In the genomic region with DNA sequence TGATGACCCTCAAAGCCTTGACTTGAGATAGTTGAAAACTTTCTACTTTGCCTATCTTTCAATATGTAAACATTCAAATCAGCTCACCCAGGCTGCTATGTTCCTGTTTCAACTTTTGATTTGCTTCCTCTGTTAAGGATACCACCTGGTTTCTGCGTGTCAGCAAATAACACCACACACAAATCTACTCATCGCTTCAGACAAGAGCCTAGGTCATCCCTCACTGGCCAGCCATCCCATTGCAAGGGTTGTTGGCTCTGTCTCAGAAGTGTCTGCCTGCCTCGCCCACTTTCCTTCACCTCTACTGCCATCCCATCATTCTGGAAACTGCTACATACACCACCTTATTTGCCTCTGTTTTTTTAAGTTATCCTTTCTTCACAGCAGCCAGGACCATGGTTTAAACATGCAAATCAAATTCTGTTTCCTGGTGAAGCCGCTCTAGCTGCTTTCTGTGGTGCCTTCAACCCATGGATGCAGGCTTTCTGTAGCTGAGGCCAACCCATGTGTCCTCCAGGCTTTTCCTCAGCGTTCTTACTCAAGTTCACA, we compare ENCODE assay signal across 30 mouse cellular contexts. TPM values are rescaled to one million over a fixed set of nuclear protein-coding genes. Genes with fewer than 3 reads are reported as not detected.
DNase-seq lines count a peak whose midpoint lies in the region; ATAC-seq and TF ChIP-seq lines count a peak whose summit lies in the region.
"Had no signal": no experiment of that assay in that cellular context is flagged by ENCODE, and none has a peak within 500 bp of the region (broad histone marks: within the 10 kb centered on the region; RNA-seq: fewer than 3 reads in every experiment).

No protein-coding gene starts in this region.

- dilution Hi-C loops in CH12.LX (cut with MboI; ENCODE audit: extremely low pct_ligation_motif_present, extremely low pct_unique_long_range_greater_than_20kb, low sequenced_read_pairs): no loop called here

- peak overlapping the region in 1 of 3 experiments; percentile 17 for H3K4me3 ChIP-seq in CH12.LX (replicated peaks in 1 of 3; ENCODE audit: low read depth in 2 of 3, low read length in 2 of 3, poor library complexity in 1 of 3)
- no peak overlapping the region for H3K4me3 ChIP-seq in forebrain, embryonic 11.5 days (ENCODE audit: low read depth, low read length)
- H3K4me3 ChIP-seq: embryonic facial prominence, embryonic 10.5 days; embryonic facial prominence, embryonic 13.5 days; erythroblast, embryonic 14.5 days; forebrain, embryonic 13.5 days; heart, adult 2 months; heart, embryonic 15.5 days; hindbrain, embryonic 10.5 days; hindbrain, embryonic 13.5 days; intestine, embryonic 15.5 days had no signal

- in situ Hi-C loops in CH12.LX (cut with MboI; ENCODE audit: low pct_ligation_motif_present, low pct_unique_long_range_greater_than_20kb, low sequenced_read_pairs): no loop called here

- no peak for TF ChIP-seq POLR2A in CH12.LX (IDR thresholded peaks at IDR 0.05; ENCODE audit: low read depth, low read length)

- WGBS in forebrain, embryonic 11.5 days: 84% methylated on average over 5 of the region's 5 CpGs

- H3K9me3 ChIP-seq in CH12.LX (replicated peaks; ENCODE audit: low read length): no peaks in the 10 kb centered on the region
- H3K9me3 ChIP-seq in forebrain, embryonic 11.5 days (ENCODE audit: control insufficient read depth, low read length): no peaks in the 10 kb centered on the region
- H3K9me3 ChIP-seq: embryonic facial prominence, embryonic 10.5 days; embryonic facial prominence, embryonic 13.5 days; forebrain, embryonic 13.5 days; heart, embryonic 15.5 days; hindbrain, embryonic 10.5 days; hindbrain, embryonic 13.5 days; intestine, embryonic 15.5 days had no signal

- TF ChIP-seq RAD21 in CH12.LX (IDR thresholded peaks at IDR 0.05; ENCODE audit: low read depth, low read length): no peak

- H3K27me3 ChIP-seq in CH12.LX (replicated peaks): no peaks in the 10 kb centered on the region
- H3K27me3 ChIP-seq in forebrain, embryonic 11.5 days (ENCODE audit: control insufficient read depth, insufficient read depth, low read length): no peaks in the 10 kb centered on the region
- H3K27me3 ChIP-seq: embryonic facial prominence, embryonic 13.5 days; forebrain, embryonic 13.5 days; heart, embryonic 15.5 days; hindbrain, embryonic 13.5 days; intestine, embryonic 15.5 days had no signal

- H3K4me2 ChIP-seq in CH12.LX (ENCODE audit: insufficient read depth, low read depth, poor library complexity, severe bottlenecking): peak overlapping the region; percentile 17
- H3K4me2 ChIP-seq in forebrain, embryonic 11.5 days (ENCODE audit: low read depth, low read length, severe bottlenecking): no peak overlapping the region
- H3K4me2 ChIP-seq: embryonic facial prominence, embryonic 13.5 days; forebrain, embryonic 13.5 days; heart, embryonic 11.5 days; heart, embryonic 15.5 days; hindbrain, embryonic 13.5 days; intestine, embryonic 15.5 days had no signal

- H3K9ac ChIP-seq in CH12.LX (ENCODE audit: insufficient read depth, low read depth): peak overlapping the region; percentile 55
- H3K9ac ChIP-seq in forebrain, embryonic 11.5 days (ENCODE audit: low read length): no peak overlapping the region
- H3K9ac ChIP-seq: embryonic facial prominence, embryonic 13.5 days; forebrain, embryonic 13.5 days; heart, embryonic 15.5 days; hindbrain, embryonic 13.5 days; intestine, embryonic 15.5 days had no signal

- peak; percentile 62 for TF ChIP-seq EP300 in CH12.LX (IDR thresholded peaks at IDR 0.05; ENCODE audit: low read length)

- H3K4me1 ChIP-seq in CH12.LX (ENCODE audit: control insufficient read depth in 1 of 2, insufficient read depth in 2 of 2): peaks cover 22 to 69% of the 10 kb centered on the region in 2 experiments
- H3K4me1 ChIP-seq in forebrain, embryonic 11.5 days (replicated peaks; ENCODE audit: control insufficient read depth, insufficient read depth, low read length): no peaks in the 10 kb centered on the region
- H3K4me1 ChIP-seq: embryonic facial prominence, embryonic 10.5 days; embryonic facial prominence, embryonic 13.5 days; forebrain, embryonic 13.5 days; heart, embryonic 15.5 days; hindbrain, embryonic 10.5 days; hindbrain, embryonic 13.5 days; intestine, embryonic 15.5 days had no signal

- H3K36me3 ChIP-seq in CH12.LX (replicated peaks in 1 of 2; ENCODE audit: control insufficient read depth in 1 of 2, insufficient read depth in 1 of 2, low read length in 1 of 2): peaks cover 0 to 6% of the 10 kb centered on the region in 2 experiments
- no peaks in the 10 kb centered on the region for H3K36me3 ChIP-seq in forebrain, embryonic 11.5 days (ENCODE audit: control insufficient read depth, insufficient read depth, low read length)
- H3K36me3 ChIP-seq: embryonic facial prominence, embryonic 10.5 days; embryonic facial prominence, embryonic 13.5 days; heart, embryonic 15.5 days; hindbrain, embryonic 10.5 days; hindbrain, embryonic 13.5 days; intestine, embryonic 15.5 days had no signal

- no peak for TF ChIP-seq CTCF in CH12.LX (conservative IDR thresholded peaks at IDR 0.05 in 1 of 2, IDR thresholded peaks at IDR 0.05 in 1 of 2; ENCODE audit: low read depth in 2 of 2, low read length in 2 of 2)

- peak; percentile 39; the same call in 1 of the 2 replicates for ATAC-seq in neutrophil, adult 5-6 weeks (ENCODE audit: extremely low read depth, insufficient number of reproducible peaks, low FRiP score, poor library complexity, severe bottlenecking)
- ATAC-seq in forebrain, embryonic 11.5 days (replicated peaks; ENCODE audit: low FRiP score): no peak
- ATAC-seq: activated CD4-positive, CD25-positive, alpha-beta regulatory T cell, adult 4 months; forebrain, embryonic 13.5 days; forebrain, embryonic 16.5 days; hindbrain, embryonic 16.5 days; intestine, embryonic 15.5 days had no signal

- H3K79me2 ChIP-seq in CH12.LX (replicated peaks; ENCODE audit: control insufficient read depth, extremely low read depth, insufficient read depth, poor library complexity, severe bottlenecking): no peaks in the 10 kb centered on the region

- peak; percentile 47 to 60 for DNase-seq in spleen, postnatal 36 days (ENCODE audit: low spot score in 2 of 2)
- no peak for DNase-seq in spleen, adult 18-20 months
- DNase-seq in CH12.LX (ENCODE audit: extremely low read depth): peak; percentile 51
- DNase-seq in forebrain, embryonic 11.5 days (ENCODE audit: low spot score): no peak
- no peak for DNase-seq in heart, adult 8-10 months (ENCODE audit: low spot score)
- DNase-seq in urinary bladder, postnatal 25 days (ENCODE audit: low spot score): no peak
- DNase-seq: adrenal gland, postnatal 10 days; adrenal gland, postnatal 36 days; cerebellum, adult 11 months; cerebellum, adult 2 months; cerebellum, adult 9-11 months; cerebellum, postnatal 25 days; gastrocnemius, postnatal 10 days; gastrocnemius, postnatal 36 days; heart, adult 2 months; heart, postnatal 10 days; heart, postnatal 36 days had no signal

- peak overlapping the region; percentile 83 for H3K27ac ChIP-seq in CH12.LX (ENCODE audit: insufficient read depth, low read depth)
- H3K27ac ChIP-seq in forebrain, embryonic 11.5 days (ENCODE audit: low read depth, low read length): no peak overlapping the region
- H3K27ac ChIP-seq: embryonic facial prominence, embryonic 10.5 days; embryonic facial prominence, embryonic 13.5 days; forebrain, embryonic 13.5 days; heart, adult 2 months; heart, embryonic 15.5 days; hindbrain, embryonic 10.5 days; hindbrain, embryonic 13.5 days; intestine, embryonic 15.5 days had no signal

TF ChIP-seq in CH12.LX, 34 proteins besides CTCF, POLR2A, EP300 and RAD21 (continues in another document):
- no peak for TF ChIP-seq USF1 (IDR thresholded peaks at IDR 0.05; ENCODE audit: low read depth, low read length)
- no peak for TF ChIP-seq ZMIZ1 (IDR thresholded peaks at IDR 0.05; ENCODE audit: low read depth, low read length)
- no peak for TF ChIP-seq CHD2 (IDR thresholded peaks at IDR 0.05; ENCODE audit: low read length)
- TF ChIP-seq ZNF384 (IDR thresholded peaks at IDR 0.05; ENCODE audit: low read depth, low read length): peak; percentile 65
- peak; percentile 52; the same call in 1 of the 2 replicates for TF ChIP-seq MAX (IDR thresholded peaks at IDR 0.05; ENCODE audit: low read length)
- TF ChIP-seq ELF1 (IDR thresholded peaks at IDR 0.05; ENCODE audit: low read depth, low read length): peak; percentile 27
- no peak for TF ChIP-seq ZC3H11A (IDR thresholded peaks at IDR 0.05; ENCODE audit: low read depth, low read length)
- 0 out of 2 replicates have a peak, but pooled peaks have one; percentile 13 for TF ChIP-seq BHLHE40 (IDR thresholded peaks at IDR 0.05; ENCODE audit: low read depth, low read length)
- TF ChIP-seq POLR2AphosphoS2 (IDR thresholded peaks at IDR 0.05; ENCODE audit: low read depth, low read length): no peak
- TF ChIP-seq SMC3 (IDR thresholded peaks at IDR 0.05; ENCODE audit: low read depth, low read length): no peak
- no peak for TF ChIP-seq ZKSCAN1 (IDR thresholded peaks at IDR 0.05; ENCODE audit: borderline replicate concordance, low read depth, low read length)
- no peak for TF ChIP-seq TCF12 (IDR thresholded peaks at IDR 0.05; ENCODE audit: low read depth, low read length)
- TF ChIP-seq RCOR1 (conservative IDR thresholded peaks at IDR 0.05; ENCODE audit: low read depth, low read length): no peak
- TF ChIP-seq UBTF (IDR thresholded peaks at IDR 0.05; ENCODE audit: low read depth, low read length): no peak
- TF ChIP-seq JUND (conservative IDR thresholded peaks at IDR 0.05; ENCODE audit: low read depth, low read length): no peak; the same call in 1 of the 2 replicates
- TF ChIP-seq USF2 (conservative IDR thresholded peaks at IDR 0.05; ENCODE audit: low read depth, low read length): no peak
- no peak for TF ChIP-seq TBP (conservative IDR thresholded peaks at IDR 0.05; ENCODE audit: low read depth, low read length)
- peak; percentile 89 for TF ChIP-seq MAFK (IDR thresholded peaks at IDR 0.05; ENCODE audit: insufficient replicate concordance, low read length)
- TF ChIP-seq MYC (IDR thresholded peaks at IDR 0.05; ENCODE audit: low read depth, low read length): no peak
- TF ChIP-seq GABPA (IDR thresholded peaks at IDR 0.05; ENCODE audit: insufficient replicate concordance, low read depth, low read length): no peak
- TF ChIP-seq JUN (IDR thresholded peaks at IDR 0.05; ENCODE audit: insufficient read depth, low read depth, low read length): no peak
- 0 out of 2 replicates have a peak, but pooled peaks have one; percentile 27 for TF ChIP-seq MEF2A (IDR thresholded peaks at IDR 0.05; ENCODE audit: borderline replicate concordance, low read depth, low read length)
- TF ChIP-seq MXI1 (IDR thresholded peaks at IDR 0.05; ENCODE audit: low read depth, low read length): peak; percentile 56; the same call in 1 of the 2 replicates

RNA-seq across cellular contexts. Expression of a gene that starts 6.9 kb away (rescaled TPM):
- total RNA-seq in CH12.LX (2012; rRNA removed) (64.3 and 99.9 TPM in 2 replicates), CH12.LX (2014; rRNA removed) (235 and 258 TPM in 2 replicates)
- polyA plus RNA-seq in CH12.LX (2012; ENCODE audit: insufficient read length, low read depth): 151 and 161 TPM in 2 replicates
- 276 and 287 TPM in 2 replicates for total RNA-seq in neutrophil, adult 5-6 weeks (2017)
- polyA plus RNA-seq in forebrain, embryonic 11.5 days (2014; fragmentation: Nextera tagmentation; extraction: Ambion mirVana): 1.3 and 1.4 TPM in 2 replicates
- 1 to 10 TPM in 3 of 4 experiments, under 1 TPM in 1; 0.50 to 2.1 (median 1.1) TPM for total RNA-seq in heart, adult 8-10 months (2022)
- total RNA-seq: gastrocnemius, postnatal 36 days had no signal

Comparison
In these comparisons a context has a peak if more than half of its experiments do, and no peak if none do; other contexts are left out.
1. DNase-seq: peak in spleen, postnatal 36 days (2 of 2) and CH12.LX (single experiment); none in spleen, adult 18-20 months (0 of 2), forebrain, embryonic 11.5 days (single experiment), heart, adult 8-10 months (single experiment) and urinary bladder, postnatal 25 days (single experiment).
2. RNA of a gene that starts 6.9 kb away (total RNA-seq): 276 to 287 TPM in neutrophil, adult 5-6 weeks and 64.3 to 258 TPM in CH12.LX; 0.50 to 2.1 TPM in heart, adult 8-10 months; every median in the first group is over 10 times any median in the second.